Mouse (Mus musculus) heart, adult 11 months (tissue): ENCODE measurements at regions not wholly inside any gene's neighbourhood (a gene's known extent, or its start where the extent isn't known, plus 50 kb on each side); places are given as distances from the start of the nearest gene placed in this dataset.
"Not testable (repeated sequence)": the region's sequence is repeated elsewhere in the genome, so short reads cannot be mapped to it uniquely, and the experiment has no call there.

Experiments
- DNase-seq: peaks from one replicate; pipeline ENCODE4 v3.0.0; 2022

DNA sequence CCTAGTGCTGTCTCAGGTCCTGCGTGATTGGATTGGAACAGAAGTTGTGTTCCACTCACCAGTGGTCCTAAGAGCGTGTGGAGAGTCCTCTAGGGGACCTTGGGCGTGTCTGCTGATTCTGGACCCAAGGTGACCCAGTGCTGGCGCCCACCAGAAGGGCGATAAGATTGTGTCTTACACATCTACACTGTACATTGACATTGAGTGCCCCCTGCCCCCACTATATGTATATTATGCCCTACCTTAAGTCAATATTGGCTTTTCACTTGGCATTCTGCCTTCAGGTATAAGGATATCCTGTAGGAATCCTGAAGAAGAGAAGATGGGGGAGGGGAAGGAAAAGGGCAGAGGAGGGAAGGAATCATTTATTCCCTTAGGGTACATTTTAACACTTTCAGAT is 260.2 kb upstream of the Rgs17 start:
- DNase-seq, result no peak

DNA sequence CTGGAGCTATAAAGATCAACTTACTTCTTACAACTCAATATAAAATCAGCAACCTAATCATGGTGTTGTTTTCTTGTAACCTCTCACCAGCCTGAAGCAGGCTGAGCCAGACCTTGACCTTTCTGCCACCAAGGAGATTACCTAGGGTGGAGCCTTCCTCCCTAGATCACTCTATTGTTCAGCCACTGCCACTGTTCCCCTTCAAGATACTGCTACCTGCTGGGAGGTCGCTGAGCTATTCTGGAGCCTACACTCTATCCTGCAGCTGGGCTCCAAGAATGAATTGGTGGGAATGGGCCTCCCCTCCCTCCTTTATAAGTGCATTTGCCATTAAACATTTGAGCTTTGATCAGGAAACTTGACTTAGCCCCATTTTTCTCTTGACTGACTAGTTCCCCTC is 242.1 kb upstream of the Rgs17 start:
- not testable (repeated sequence) for DNase-seq

DNA sequence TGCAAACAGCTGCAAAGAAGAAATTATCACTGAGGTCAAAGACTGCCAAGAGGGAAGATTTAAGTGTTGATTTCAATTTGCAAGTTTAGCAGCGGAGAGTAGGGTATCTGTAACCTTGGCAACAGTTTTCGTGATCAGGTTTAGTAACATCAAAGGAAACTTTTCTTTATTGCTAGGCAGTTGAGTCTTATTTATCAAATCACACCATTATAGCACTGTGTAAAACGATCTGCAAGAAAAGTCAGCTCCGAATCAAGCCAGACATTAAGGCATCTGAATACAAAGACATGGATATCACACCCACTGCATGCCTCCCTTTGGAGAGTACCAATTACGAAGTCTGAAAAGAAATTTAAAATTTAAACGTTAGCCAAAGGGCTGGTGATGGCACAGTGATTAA is 234.7 kb upstream of the Rgs17 start:
- DNase-seq, result no peak

DNA sequence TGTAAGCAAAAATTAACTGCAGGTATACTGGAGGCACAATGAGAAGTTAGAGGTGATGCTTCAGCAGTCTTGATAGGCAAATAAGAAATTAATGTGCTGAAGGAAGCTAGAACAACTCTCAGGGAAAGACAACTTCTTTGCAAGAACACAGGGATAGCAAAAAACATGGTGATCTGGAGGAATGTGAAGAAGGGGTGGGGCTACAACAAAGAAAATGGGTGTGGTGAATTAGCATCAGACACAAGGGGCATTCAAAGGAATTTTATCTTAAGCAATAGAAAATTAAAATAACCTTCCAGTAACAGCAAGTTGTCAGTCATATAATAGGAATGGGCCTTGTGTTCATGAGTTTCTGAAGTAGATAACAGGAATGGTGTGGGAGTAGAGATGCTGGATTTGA is 211.9 kb upstream of the Rgs17 start:
- DNase-seq, result no peak

DNA sequence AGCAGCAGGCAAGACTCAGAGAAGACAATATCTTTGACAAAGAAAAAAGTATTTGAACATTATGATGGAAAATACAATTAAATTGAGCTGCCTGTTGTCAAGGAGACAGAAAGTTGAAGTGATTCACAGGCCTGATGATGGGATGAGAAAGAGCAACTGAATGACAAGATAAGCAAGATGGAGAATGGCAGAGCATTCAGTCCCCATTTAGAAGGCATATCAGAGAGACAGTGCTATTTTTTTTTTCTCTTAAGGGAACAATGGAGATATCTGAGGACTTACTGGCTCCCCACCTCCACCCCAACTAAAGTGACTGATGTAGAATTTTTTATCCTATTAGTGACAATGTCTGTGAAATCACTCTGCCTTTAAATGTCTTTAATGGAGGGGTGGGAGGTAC is 202.2 kb upstream of the Rgs17 start:
- not testable (repeated sequence) for DNase-seq

DNA sequence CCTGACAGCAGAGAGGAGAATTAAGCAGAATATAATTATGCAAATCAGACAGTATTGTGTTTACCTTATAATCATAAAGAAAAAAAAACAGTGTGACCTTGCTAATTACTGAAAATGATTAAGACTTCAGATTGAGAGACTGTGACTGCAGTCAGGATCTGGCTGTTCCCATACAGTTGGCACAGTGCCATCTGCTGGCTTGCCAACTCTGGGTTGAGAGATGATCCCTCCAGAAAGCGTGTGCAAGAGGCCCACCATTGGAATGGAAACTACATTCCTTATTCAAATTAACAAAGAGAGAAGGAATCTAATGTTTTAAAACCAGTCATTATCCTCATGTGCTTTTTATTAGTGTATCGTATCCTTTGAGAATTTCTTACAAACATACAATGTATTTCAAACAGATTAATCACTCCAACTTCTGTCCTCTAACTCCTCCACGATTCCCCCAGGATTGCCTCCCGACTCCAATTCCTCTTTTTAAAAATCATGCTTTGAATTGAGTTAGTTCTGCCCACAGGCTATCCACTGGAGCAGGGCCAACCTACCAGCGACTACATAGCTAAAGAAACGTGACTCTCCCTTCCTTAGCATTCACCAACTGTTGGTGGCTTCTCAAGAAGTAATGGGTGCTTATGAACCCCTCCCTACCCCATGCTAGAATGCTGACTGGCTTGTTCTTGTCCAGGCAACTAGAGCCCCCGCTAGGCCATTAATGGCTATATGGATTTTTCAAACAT is 192.9 kb upstream of the Rgs17 start:
- peak; percentile 82 for DNase-seq
